Mouse (Mus musculus): ENCODE measurements around the gene Gm17334. TPM values are rescaled to one million over a fixed set of nuclear protein-coding genes. Genes with fewer than 3 reads are reported as not detected.

Gene Gm17334
- total RNA-seq, 4 experiments from 2014 or later = 1.1 to 2.4 (median 1.9) TPM

GRCm38 (mm10) chr11:53796409-53797151 is 23.6 kb upstream of the Gm17334 start:
- peak in 1 of 2 experiments; percentile 24 for DNase-seq (ENCODE audit: low spot score in 2 of 2)

DNA sequence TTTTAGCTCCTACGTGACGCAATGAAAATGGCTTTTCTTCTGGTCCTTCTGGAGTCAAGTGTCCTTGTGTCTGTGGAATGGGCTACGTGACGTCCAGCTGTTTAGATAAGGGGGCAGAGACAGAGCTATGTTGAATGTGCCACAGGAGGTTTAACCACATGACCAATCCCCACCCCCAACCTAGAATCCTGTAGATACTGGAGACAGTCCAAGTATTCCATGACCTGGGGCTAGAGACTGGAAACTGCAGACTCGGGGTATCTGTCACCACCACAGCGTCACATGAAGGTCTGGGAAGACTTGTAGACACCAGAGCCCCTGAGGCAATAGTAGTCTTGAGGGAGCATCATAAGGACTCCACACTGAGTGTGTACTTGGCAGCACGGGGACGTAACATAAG is 22.8 kb upstream of the Gm17334 start:
- no peak for DNase-seq (ENCODE audit: low spot score in 2 of 2)

GRCm38 (mm10) chr11:53794671-53795557 is 21.9 kb upstream of the Gm17334 start:
- DNase-seq (ENCODE audit: low spot score in 2 of 2) = no peak

- DNase-seq (ENCODE audit: low spot score in 2 of 2) = no peak
These were observed 21.0 kb upstream of the Gm17334 start for GRCm38 (mm10) chr11:53794015-53794414.

DNA sequence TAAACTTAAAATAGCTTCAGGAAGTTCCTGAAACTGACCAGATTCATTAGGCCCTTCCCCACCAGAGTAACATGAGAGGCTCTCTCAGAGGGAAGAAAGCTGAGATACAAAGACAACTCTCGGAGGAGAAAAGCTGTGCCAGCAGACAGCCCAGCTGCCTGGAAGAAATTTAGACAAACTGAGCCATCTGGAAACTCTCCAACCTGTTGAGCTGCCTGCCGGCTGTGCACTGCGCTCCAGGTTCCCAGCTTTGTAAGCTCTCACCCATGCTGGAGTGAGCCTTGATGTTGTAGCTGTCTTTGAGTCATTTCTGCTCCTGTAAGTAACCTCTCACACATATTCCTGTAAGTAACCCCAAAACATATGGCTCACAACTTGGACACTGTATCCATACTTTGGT is 20.0 kb upstream of the Gm17334 start:
- DNase-seq (ENCODE audit: low spot score in 2 of 2) = peak in 1 of 2 experiments; percentile 61

- DNase-seq (ENCODE audit: low spot score in 2 of 2) = no peak
These were observed 16.3 kb upstream of the Gm17334 start for GRCm38 (mm10) chr11:53789277-53789676.

- no peak for DNase-seq (ENCODE audit: low spot score in 2 of 2)
These were observed 15.2 kb upstream of the Gm17334 start for GRCm38 (mm10) chr11:53788196-53788595.

- DNase-seq (ENCODE audit: low spot score in 2 of 2) = no peak
These were observed 13.4 kb upstream of the Gm17334 start for GRCm38 (mm10) chr11:53786058-53787031.

- DNase-seq (ENCODE audit: low spot score in 2 of 2) = no peak
These were observed 12.4 kb upstream of the Gm17334 start for GRCm38 (mm10) chr11:53785311-53785936.

DNA sequence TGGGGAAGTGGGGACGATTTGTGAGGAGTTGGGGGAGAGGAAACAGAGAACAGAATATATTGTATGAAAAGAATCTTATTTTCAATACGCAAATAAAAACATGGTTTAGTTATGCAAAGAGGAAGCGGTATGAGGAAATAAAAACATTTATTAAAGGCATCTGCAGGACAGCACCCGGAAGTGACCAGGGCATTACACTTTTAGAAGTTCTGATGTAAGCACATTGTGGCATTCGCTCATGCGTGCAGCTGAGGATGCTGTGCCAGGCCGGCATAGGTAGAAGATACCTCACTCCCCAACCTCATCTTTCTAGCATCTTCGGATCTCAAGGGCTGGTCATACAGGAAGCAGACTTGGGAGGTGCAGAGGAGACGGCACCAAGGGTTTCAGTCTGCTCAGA is 10.3 kb upstream of the Gm17334 start:
- DNase-seq (ENCODE audit: low spot score in 2 of 2) = no peak

GRCm38 (mm10) chr11:53781964-53782363 is 9.0 kb upstream of the Gm17334 start:
- DNase-seq (ENCODE audit: low spot score in 2 of 2) = no peak

GRCm38 (mm10) chr11:53781201-53781775 is 8.3 kb upstream of the Gm17334 start:
- DNase-seq (ENCODE audit: low spot score in 2 of 2) = no peak

GRCm38 (mm10) chr11:53780262-53780661 is 7.3 kb upstream of the Gm17334 start:
- DNase-seq (ENCODE audit: low spot score in 2 of 2) = no peak

- DNase-seq (ENCODE audit: low spot score in 2 of 2) = no peak
These were observed 6.8 kb upstream of the Gm17334 start for GRCm38 (mm10) chr11:53779808-53780207.

GRCm38 (mm10) chr11:53778455-53778854 is 5.5 kb upstream of the Gm17334 start:
- DNase-seq (ENCODE audit: low spot score in 2 of 2) = no peak

- no peak for DNase-seq (ENCODE audit: low spot score in 2 of 2)
These were observed 4.7 kb upstream of the Gm17334 start for GRCm38 (mm10) chr11:53777736-53778135.

DNA sequence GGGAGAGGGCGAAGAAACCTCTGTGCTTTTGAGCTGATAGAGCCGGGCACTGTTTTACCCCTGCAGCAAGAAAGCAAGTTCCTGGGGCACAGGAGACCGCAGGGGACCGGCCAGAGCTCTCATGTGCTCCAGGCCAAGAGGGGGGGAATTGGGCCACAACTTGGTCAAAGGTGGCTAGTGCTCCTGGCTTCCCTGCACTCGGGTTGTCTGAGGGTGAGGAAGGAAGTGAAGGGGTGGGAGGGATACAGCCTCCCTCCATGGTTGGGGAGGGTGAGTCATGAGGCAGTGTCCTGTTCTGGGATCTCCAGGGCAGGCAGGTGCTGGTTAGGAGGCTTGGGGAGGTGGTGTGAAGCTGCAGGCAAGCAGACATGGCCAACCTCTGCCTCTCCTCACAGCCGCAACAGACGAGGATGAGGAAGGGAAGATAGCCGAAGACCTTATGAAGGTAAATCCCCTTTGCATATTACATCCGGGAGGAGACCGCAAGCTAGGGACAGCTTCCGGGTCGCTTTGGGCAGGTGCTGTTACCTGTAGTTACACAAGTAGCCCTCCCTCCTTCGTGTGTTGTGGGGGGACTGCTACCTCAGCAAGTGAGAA is 1.8 kb upstream of the Gm17334 start:
- no peak for DNase-seq (ENCODE audit: low spot score in 2 of 2)

DNA sequence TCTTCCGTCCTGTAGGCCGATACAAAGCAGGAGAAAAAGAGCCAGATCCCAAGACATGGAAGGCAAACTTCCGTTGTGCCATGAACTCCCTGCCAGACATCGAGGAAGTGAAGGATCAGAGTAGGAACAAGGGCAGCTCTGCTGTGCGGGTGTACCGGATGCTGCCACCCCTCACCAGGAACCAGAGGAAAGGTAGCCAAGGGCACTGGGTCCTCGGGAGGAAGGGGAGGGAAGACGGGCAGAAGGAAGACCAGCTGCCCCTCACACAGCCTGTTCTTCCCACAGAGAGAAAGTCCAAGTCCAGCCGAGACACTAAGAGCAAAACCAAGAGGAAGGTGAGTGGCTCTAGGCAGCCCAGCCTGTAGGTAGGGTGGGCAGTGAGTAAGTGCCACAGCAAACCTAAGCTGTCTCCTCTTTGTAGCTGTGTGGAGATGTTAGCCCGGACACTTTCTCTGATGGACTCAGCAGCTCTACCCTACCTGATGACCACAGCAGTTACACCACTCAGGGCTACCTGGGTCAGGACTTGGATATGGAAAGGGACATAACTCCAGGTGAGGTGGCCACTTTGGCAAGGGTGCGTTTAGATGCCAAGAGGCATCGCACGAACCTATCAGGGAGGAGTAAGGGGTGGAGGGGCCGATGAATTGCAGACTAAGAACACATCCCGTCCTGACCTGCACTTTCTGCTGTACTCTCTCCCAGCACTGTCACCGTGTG is 814 bp upstream of the Gm17334 start:
- DNase-seq (ENCODE audit: low spot score in 2 of 2) = no peak

DNA sequence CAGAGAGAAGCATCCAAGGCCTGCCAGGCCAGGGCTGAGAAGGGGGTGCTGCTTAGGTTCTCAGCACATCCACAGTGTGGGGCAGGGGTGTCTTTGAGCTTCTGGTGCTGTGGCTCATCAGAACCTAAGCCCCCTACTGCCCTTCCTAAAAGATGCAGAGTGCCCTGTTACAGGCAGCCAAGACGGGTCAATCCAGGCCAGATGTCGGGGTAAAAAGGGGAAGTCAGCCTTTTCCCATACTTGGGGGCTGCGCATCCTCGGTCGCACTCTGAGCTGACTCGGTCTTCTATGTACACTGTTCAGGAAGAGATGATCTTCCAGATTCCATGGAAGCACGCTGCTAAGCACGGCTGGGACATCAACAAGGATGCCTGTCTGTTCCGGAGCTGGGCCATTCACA is 451 bp downstream of the Gm17334 start:
- DNase-seq (ENCODE audit: low spot score in 2 of 2) = no peak

Measured in layer of hippocampus, adult 8-10 months (tissue).